Mouse (Mus musculus): Measurements from ENCODE around the gene Uhrf1bp1. TPM values are rescaled to one million over a fixed set of nuclear protein-coding genes. Genes with fewer than 3 reads are reported as not detected.
A peak's percentile ranks its signal among the peaks of the same experiment; 100 is the strongest.

Gene Uhrf1bp1
- polyA plus RNA-seq, 2 experiments = 1.8 to 3.1 TPM

GRCm38 (mm10) chr17:27821407-27822338 lies 34.6 kb upstream of the Uhrf1bp1 start:
- peak overlapping the region; percentile 61 to 86; a peak in 3 of 4 replicates for H3K4me3 ChIP-seq (ENCODE audit: insufficient read depth in 1 of 2, low read depth in 2 of 2, low read length in 2 of 2)
- peaks cover 39 to 51% of the 10 kb centered on the region in 2 experiments for H3K4me1 ChIP-seq (replicated peaks; ENCODE audit: control insufficient read depth in 2 of 2, insufficient read depth in 2 of 2, low read length in 1 of 2)
- ATAC-seq (ENCODE audit: insufficient read depth) (peak; percentile 9; the same call in 1 of the 2 replicates), DNase-seq (ENCODE audit: low read depth in 3 of 3, low spot score in 3 of 3) (peak in 2 of 3 experiments; percentile 58 to 63)
- peak overlapping the region; percentile 89 for H3K4me2 ChIP-seq (ENCODE audit: low read depth)
- no peaks in the 10 kb centered on the region for H3K9me3 ChIP-seq (ENCODE audit: control insufficient read depth, low read length)
- 14% methylated on average over 9 of the region's 9 CpGs for WGBS (ENCODE audit: insufficient replicate concordance)
- H3K9ac ChIP-seq (replicated peaks) = peak overlapping the region; percentile 74
- H3K36me3 ChIP-seq (replicated peaks; ENCODE audit: control insufficient read depth, insufficient read depth, low read depth) = no peaks in the 10 kb centered on the region
- no peaks in the 10 kb centered on the region for H3K27me3 ChIP-seq (ENCODE audit: control insufficient read depth, insufficient read depth, low read length)
- peak overlapping the region; percentile 96 for H3K27ac ChIP-seq
- TF ChIP-seq EP300 (IDR thresholded peaks at IDR 0.05; ENCODE audit: low read depth) (peak; percentile 88), CTCF (IDR thresholded peaks at IDR 0.05; ENCODE audit: low read depth) (no peak)

DNA sequence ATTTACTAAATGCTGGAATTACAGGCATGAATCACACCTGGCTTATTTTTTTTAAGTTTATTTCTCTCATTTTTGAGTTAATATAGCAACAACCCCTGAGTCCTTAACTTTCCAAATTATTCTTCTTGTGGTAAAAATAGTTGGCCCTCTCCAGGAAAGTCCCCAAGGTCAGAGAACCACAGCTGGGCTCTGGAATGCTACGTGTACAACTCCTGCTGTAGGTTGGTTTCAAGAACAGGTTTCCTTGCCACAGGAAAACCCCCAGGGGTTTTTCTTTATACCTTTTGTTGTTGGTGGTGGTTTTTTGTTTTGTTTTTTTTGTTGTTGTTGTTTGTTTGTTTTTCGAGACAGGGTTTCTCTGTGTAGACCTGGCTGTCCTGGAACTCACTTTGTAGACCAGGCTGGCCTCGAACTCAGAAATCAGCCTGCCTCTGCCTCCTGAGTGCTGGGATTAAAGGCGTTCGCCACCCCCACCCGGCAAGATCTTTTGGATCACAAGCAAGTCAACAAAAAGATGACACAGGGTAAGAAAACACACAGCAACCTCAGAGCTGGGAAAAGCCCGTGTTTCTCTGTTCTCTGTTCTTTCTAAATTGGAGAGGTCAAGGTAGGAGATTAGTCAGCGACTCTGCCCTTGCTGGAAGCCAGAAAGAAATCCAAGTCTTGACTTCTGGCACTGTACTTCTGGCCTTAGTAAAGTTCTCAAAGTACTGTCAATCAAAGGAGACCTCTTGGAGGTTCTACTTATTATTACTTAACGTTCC lies 32.9 kb upstream of the Uhrf1bp1 start:
- DNase-seq (ENCODE audit: low read depth in 3 of 3, low spot score in 3 of 3) (no peak), ATAC-seq (ENCODE audit: insufficient read depth) (no peak)
- Histone ChIP-seq H3K9me3 (ENCODE audit: control insufficient read depth, low read length) (no peaks in the 10 kb centered on the region), H3K9ac (replicated peaks) (no peak overlapping the region), H3K36me3 (replicated peaks; ENCODE audit: control insufficient read depth, insufficient read depth, low read depth) (no peaks in the 10 kb centered on the region), H3K27ac (no peak overlapping the region), H3K4me2 (ENCODE audit: low read depth) (no peak overlapping the region), H3K4me1 (replicated peaks; ENCODE audit: control insufficient read depth in 2 of 2, insufficient read depth in 2 of 2, low read length in 1 of 2) (peaks cover 39 to 47% of the 10 kb centered on the region in 2 experiments), H3K27me3 (ENCODE audit: control insufficient read depth, insufficient read depth, low read length) (no peaks in the 10 kb centered on the region), H3K4me3 (ENCODE audit: insufficient read depth in 1 of 2, low read depth in 2 of 2, low read length in 2 of 2) (no peak overlapping the region)
- WGBS (ENCODE audit: insufficient replicate concordance) = 77% methylated on average over 9 of the region's 9 CpGs
- no peak for TF ChIP-seq EP300 (IDR thresholded peaks at IDR 0.05; ENCODE audit: low read depth)
- no peak for TF ChIP-seq CTCF (IDR thresholded peaks at IDR 0.05; ENCODE audit: low read depth)

DNA sequence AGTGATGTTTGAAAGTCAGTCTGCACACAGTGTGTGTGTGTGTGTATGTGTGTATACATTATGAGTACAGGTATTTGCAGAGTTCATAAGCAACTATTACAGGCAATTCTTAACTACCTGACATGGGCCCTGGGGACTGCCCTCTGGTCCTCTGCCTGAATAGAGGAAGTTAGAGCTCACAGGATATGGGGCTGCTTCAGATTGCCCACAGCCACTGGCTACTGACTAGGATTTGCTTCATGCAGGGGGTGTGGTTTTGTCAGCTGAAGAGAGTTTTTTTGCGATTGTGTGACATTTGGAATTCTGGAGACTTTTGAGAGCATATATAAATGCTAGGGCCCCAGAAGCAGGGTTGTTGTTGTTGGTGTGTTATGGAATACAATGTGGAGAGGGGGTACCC lies 31.3 kb upstream of the Uhrf1bp1 start:
- 3% methylated on average over 1 of the region's 1 CpGs for WGBS (ENCODE audit: insufficient replicate concordance)
- H3K27ac ChIP-seq = peak overlapping the region; percentile 16; the same call in 1 of the 2 replicates
- H3K36me3 ChIP-seq (replicated peaks; ENCODE audit: control insufficient read depth, insufficient read depth, low read depth) = no peaks in the 10 kb centered on the region
- H3K27me3 ChIP-seq (ENCODE audit: control insufficient read depth, insufficient read depth, low read length) = no peaks in the 10 kb centered on the region
- no peaks in the 10 kb centered on the region for H3K9me3 ChIP-seq (ENCODE audit: control insufficient read depth, low read length)
- 0 out of 4 replicates have a peak overlapping the region, but pooled peaks of 1 of the 2 experiments have one; percentile 26 for H3K4me3 ChIP-seq (ENCODE audit: insufficient read depth in 1 of 2, low read depth in 2 of 2, low read length in 2 of 2)
- H3K9ac ChIP-seq (replicated peaks) = no peak overlapping the region
- H3K4me2 ChIP-seq (ENCODE audit: low read depth) = peak overlapping the region; percentile 62
- DNase-seq (ENCODE audit: low read depth in 3 of 3, low spot score in 3 of 3) (no peak), ATAC-seq (ENCODE audit: insufficient read depth) (no peak)
- TF ChIP-seq EP300 (IDR thresholded peaks at IDR 0.05; ENCODE audit: low read depth) (no peak), CTCF (IDR thresholded peaks at IDR 0.05; ENCODE audit: low read depth) (no peak)
- peaks cover 33 to 39% of the 10 kb centered on the region in 2 experiments for H3K4me1 ChIP-seq (replicated peaks; ENCODE audit: control insufficient read depth in 2 of 2, insufficient read depth in 2 of 2, low read length in 1 of 2)

- Histone ChIP-seq H3K9ac (replicated peaks) (peak overlapping the region; percentile 1; the same call in 1 of the 2 replicates), H3K27ac (peak overlapping the region; percentile 58), H3K27me3 (ENCODE audit: control insufficient read depth, insufficient read depth, low read length) (no peaks in the 10 kb centered on the region), H3K4me3 (ENCODE audit: insufficient read depth in 1 of 2, low read depth in 2 of 2, low read length in 2 of 2) (peak overlapping the region; percentile 32 to 38), H3K9me3 (ENCODE audit: control insufficient read depth, low read length) (no peaks in the 10 kb centered on the region), H3K4me2 (ENCODE audit: low read depth) (peak overlapping the region; percentile 62), H3K4me1 (replicated peaks; ENCODE audit: control insufficient read depth in 2 of 2, insufficient read depth in 2 of 2, low read length in 1 of 2) (peaks cover 33 to 39% of the 10 kb centered on the region in 2 experiments), H3K36me3 (replicated peaks; ENCODE audit: control insufficient read depth, insufficient read depth, low read depth) (no peaks in the 10 kb centered on the region)
- DNase-seq (ENCODE audit: low read depth in 3 of 3, low spot score in 3 of 3) (no peak), ATAC-seq (ENCODE audit: insufficient read depth) (no peak)
- WGBS (ENCODE audit: insufficient replicate concordance) = 4% methylated on average over 3 of the region's 3 CpGs
- TF ChIP-seq CTCF (IDR thresholded peaks at IDR 0.05; ENCODE audit: low read depth) (no peak), EP300 (IDR thresholded peaks at IDR 0.05; ENCODE audit: low read depth) (no peak)
These were observed 30.7 kb upstream of the Uhrf1bp1 start for GRCm38 (mm10) chr17:27825539-27825938.
